Mouse (Mus musculus): Measurements from ENCODE around the gene Lin54. TPM values are rescaled to one million over a fixed set of nuclear protein-coding genes. Genes with fewer than 3 reads are reported as not detected.

Lin54 gene
- polyA plus RNA-seq (2017; shearing (Covaris generic)): 55.5 TPM

GRCm38 (mm10) chr5:100500458-100500961 is at the start of gene Lin54:
TSS of gene Lin54 (minus strand) at chr5:100500639.

GRCm38 (mm10) chr5:100518049-100519026 is 17.9 kb upstream of the Lin54 start, which contains the start of gene Cops4:
TSS of gene Cops4 (plus strand) at chr5:100518309.

GRCm38 (mm10) chr5:100415761-100416590 is 84.5 kb downstream of the Lin54 start, which contains the start of gene Sec31a:
TSS of gene Sec31a (minus strand) at chr5:100416234.

Other genes starting within 250 kb of the Lin54 start
- 98.1 TPM for gene Sec31a, start 84.4 kb downstream of the Lin54 start, polyA plus RNA-seq (2017; shearing (Covaris generic))
- gene Cops4, start 17.7 kb upstream of the Lin54 start, polyA plus RNA-seq (2017; shearing (Covaris generic)): 69.4 TPM
- 30.7 TPM for gene Plac8, start 71.6 kb upstream of the Lin54 start, polyA plus RNA-seq (2017; shearing (Covaris generic))
- 41.3 TPM for gene Coq2, start 174.5 kb upstream of the Lin54 start, polyA plus RNA-seq (2017; shearing (Covaris generic))
- 1.1 TPM for gene Hpse, start 219.1 kb upstream of the Lin54 start, polyA plus RNA-seq (2017; shearing (Covaris generic))